Mouse (Mus musculus) left cerebral cortex, postnatal 36 days (tissue): ENCODE results near the gene Arid5a. TPM values are rescaled to one million over a fixed set of nuclear protein-coding genes. Genes with fewer than 3 reads are reported as not detected.

Source experiments
- microRNA-seq: library from miRNA; unstranded; fragments of <30 nt; microRNA quantifications from one replicate; pipeline ENCODE4 v1.2.0, GENCODE M21; 2022
- total RNA-seq, 2 experiments: library from RNA; stranded (reverse); gene quantifications; 2 replicates each; pipeline ENCODE4 v1.2.3; 2021

Gene Arid5a
- total RNA-seq, 2 experiments from 2014 or later = 14.5 to 14.8 TPM

Small RNA genes lying within 50 kb of the gene (microRNA-seq; reads per million reads assigned to microRNA genes)
- 1.3 reads per million for gene Mir6898

Other genes with a start within 250 kb of the Arid5a start
- 10 to 100 TPM; 56.1 to 58.6 TPM for gene Hs6st1, start 239.3 kb upstream of the Arid5a start, total RNA-seq
- 10 to 100 TPM; 38.4 to 51.8 TPM for gene Uggt1, start 63.0 kb upstream of the Arid5a start, total RNA-seq
- gene Neurl3, start 33.1 kb upstream of the Arid5a start, total RNA-seq = under 1 TPM; 0.32 to 0.91 TPM
- 10 to 100 TPM; 53.5 to 65.2 TPM for gene Kansl3, start 61.4 kb downstream of the Arid5a start, total RNA-seq
- not detected for gene Fer1l5, start 64.6 kb downstream of the Arid5a start, total RNA-seq
- gene Lman2l, start 137.5 kb downstream of the Arid5a start, total RNA-seq = 10 to 100 TPM; 34.3 to 43.6 TPM
- 10 to 100 TPM; 13.3 to 14.0 TPM for gene Cnnm4, start 163.9 kb downstream of the Arid5a start, total RNA-seq
- 10 to 100 TPM; 30.4 to 32.9 TPM for gene Cnnm3, start 204.1 kb downstream of the Arid5a start, total RNA-seq
- 1 to 10 TPM; 3.1 to 9.6 TPM for gene Ankrd23, start 229.2 kb downstream of the Arid5a start, total RNA-seq
- not detected for gene Gm42417, start 231.7 kb downstream of the Arid5a start, total RNA-seq
- gene Ankrd39, start 239.7 kb downstream of the Arid5a start, total RNA-seq = 10 to 100 TPM; 11.9 to 15.8 TPM